Mouse (Mus musculus) common myeloid progenitor, adult 5-6 weeks (primary cell): Measurements from ENCODE around the gene Esr2. TPM values are rescaled to one million over a fixed set of nuclear protein-coding genes. Genes with fewer than 3 reads are reported as not detected.
"Not testable (repeated sequence)": the region's sequence is repeated elsewhere in the genome, so short reads cannot be mapped to it uniquely, and the experiment has no call there.

Source experiments
- ATAC-seq: replicated peaks from 2 replicates; pipeline ENCODE4 v1.8.0; 2016; ENCODE audit warnings: low read depth, mild to moderate bottlenecking, moderate TSS enrichment, inconsistent platforms; ENCODE audit not compliant: poor library complexity, severe bottlenecking
- total RNA-seq: library from RNA; stranded (forward); fragments of 200-1000, 187-1606 nt; gene quantifications from 2 replicates; pipeline ENCODE4 v1.2.3, GENCODE M21; 2017

Gene Esr2
- total RNA-seq, 1 experiment from 2014 or later, result not detected

DNA sequence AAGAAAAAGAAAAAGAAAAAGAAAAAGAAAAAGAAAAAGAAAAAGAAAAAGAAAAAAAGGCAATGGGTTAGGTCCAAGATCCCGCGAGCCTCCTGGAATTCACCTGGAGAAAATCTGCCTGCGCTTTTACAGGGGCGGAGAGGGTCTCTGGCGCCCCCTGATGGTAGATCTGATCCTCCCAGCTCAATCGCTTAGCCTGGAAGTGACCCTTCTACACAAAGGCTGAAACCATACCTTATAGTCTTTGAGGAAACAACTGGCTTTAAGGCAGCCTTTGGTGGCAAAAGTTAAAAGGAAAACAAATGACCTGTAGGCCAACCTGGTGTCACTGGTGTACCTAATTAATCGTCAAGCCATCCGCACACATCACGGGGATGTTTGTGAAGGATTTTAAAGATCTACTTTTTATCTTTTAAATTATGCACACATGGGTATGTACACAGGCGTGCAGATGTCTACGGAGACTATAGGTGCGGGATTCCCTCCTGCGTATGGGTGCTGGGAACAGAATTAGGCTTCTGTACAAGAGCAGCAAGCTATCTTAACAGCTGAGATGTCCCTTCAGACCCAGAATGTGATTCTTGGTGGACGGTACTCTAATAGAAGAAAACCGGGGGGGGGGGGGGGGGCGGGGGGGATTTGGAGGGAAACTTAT, 932 bp upstream of the Esr2 start:
- ATAC-seq, result peak; percentile 72

DNA sequence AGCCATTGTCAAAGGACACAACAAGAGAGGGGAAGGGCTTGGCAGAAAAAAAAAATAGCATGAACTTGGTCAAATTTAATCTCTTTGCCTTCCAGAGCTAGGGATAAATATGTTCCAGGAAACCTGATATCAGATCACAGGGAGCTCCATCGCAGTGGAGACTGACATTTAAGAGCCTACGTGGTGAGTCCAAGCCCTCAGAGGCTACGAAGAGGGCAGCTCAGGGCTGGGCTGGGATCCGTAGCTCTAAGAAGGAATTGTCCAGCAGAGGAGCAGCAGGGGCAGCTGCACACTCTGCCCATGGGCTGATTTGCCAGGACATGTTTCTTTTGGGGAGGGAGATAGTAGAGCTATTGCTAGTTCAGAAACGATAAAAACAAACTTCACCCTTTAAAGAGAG, 11.4 kb downstream of the Esr2 start:
- ATAC-seq, result no peak

DNA sequence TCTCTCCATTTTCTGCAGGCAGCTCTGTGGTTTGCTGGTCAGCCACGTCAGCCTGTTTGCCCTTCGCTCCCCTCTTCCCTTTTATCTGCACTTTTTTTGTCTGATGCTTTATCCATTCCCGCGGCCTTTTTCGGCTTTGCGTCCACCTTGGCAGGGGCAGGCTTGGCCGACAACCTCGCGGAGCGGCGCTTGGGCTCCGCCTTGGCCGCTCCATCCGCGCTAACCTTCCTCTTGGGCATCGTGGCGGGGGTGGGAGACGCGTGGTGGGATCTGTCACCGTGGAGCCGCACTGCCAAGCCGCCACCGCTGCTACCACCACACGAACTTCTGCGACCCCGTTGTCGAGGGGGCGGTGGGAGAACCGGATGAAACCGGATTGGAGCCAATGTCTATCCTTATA, 24.7 kb downstream of the Esr2 start:
- 0 out of 2 replicates have a peak, but pooled peaks have one; percentile 36 for ATAC-seq

- ATAC-seq, result no peak
These were observed 40.4 kb downstream of the Esr2 start for GRCm38 (mm10) chr12:76136701-76137100.

- ATAC-seq, result not testable (repeated sequence)
These were observed 44.0 kb downstream of the Esr2 start for GRCm38 (mm10) chr12:76133081-76133480.

- no peak for ATAC-seq
These were observed 44.5 kb downstream of the Esr2 start for GRCm38 (mm10) chr12:76132591-76132990.

DNA sequence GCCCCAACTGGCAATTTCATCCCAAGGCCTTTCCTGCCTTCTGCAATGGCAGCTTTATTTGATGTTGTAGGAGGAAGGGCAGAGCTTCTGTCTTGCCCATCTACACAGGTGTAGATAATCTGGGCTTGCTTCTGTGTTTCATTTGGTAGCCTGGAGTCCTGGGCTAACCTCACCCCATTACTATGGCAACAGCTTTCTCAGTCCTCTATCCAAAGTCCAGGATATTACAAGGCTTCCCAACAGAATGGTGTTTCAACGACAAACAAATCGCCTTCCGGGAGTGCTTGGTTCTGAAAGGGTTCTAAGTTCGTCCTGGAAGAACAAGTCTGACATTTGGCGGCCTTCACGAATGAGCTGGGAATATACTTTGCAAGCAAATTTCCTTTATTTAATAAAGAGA, 46.2 kb downstream of the Esr2 start:
- ATAC-seq, result no peak

DNA sequence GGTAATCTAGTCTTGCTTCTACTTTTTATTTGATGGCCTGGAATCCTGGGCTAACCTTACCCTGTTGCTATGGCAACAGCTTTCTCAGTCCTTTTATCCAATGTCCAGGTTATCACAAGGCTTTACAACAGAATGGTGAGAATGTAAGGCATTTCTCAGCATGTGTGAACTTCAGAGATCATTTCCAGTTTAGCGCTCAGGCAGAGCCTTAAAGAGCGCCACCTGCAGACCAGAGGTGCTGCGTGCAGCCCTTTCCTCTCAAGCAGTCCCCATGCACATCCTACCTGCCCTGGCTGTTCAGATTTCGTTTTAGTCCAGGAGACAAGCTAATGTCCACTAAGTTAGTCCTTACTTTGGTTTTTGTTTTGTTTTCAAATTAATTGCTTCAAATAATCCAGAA, 46.8 kb downstream of the Esr2 start:
- ATAC-seq, result peak; percentile 66

GRCm38 (mm10) chr12:76128831-76129230, 48.2 kb downstream of the Esr2 start:
- no peak for ATAC-seq

- no peak for ATAC-seq
These were observed 48.8 kb downstream of the Esr2 start for GRCm38 (mm10) chr12:76128306-76128705.

GRCm38 (mm10) chr12:76123223-76123622, 53.8 kb downstream of the Esr2 start:
- ATAC-seq, result no peak

DNA sequence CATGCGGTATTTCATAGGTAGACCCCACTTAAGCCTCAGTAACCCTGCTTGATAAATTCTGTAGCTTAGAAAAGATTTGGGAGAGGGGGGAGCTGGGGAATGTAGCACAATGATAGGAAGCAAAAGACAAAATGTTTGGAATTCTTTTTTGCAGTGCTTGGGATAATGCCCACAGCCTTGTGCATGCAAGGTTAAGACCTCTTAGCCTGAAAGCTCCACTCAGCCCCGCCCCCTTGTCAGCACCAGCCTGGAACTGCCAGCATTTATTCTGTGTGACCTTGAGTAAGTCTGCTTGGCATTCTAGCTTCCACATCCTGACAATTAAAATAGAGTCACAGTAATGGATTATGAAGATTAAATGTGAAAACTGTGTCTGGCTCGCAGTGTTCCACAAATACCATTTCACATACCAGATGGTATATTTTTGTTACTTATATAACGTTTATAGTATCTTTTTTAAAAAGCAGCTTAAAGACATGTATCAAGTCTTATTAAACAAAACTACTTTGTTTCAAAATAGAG, 59.4 kb downstream of the Esr2 start:
- ATAC-seq, result no peak

GRCm38 (mm10) chr12:76116577-76116976, 60.5 kb downstream of the Esr2 start:
- no peak for ATAC-seq

GRCm38 (mm10) chr12:76111046-76111445, 66.0 kb downstream of the Esr2 start:
- ATAC-seq, result no peak

DNA sequence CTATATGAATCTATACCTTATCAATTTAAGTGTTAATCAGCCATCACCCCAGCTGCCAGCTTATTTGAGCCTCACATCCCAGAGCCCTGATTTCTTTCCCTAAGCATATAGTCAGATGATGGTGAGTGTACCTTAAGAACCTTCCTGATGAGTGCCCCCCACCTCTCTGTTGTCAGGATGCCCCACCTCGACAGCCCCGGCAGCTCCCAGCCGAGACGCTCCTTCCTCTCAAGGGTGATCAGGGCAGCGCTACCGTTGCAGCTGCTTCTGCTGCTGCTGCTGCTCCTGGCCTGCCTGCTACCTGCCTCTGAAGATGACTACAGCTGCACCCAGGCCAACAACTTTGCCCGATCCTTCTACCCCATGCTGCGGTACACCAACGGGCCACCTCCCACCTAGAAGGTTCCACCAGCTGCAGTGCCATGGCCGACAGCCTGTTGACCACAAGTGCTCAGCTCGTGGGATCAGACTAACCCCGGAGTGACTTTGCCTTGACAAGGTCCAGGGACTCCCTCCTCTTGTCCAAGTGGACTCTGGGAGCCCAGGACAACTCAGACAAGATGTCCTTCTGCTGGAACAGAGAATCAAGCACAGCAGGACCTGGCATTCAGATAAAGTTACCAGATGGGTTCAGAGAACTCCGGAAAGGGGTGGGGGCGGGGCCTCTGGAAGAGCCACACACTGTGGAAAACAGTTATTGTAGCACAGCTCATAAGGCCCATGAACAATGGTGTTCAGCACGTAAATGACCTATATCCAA, 67.2 kb downstream of the Esr2 start:
- ATAC-seq, result no peak

- ATAC-seq, result no peak
These were observed 72.3 kb downstream of the Esr2 start for GRCm38 (mm10) chr12:76104596-76105351.

DNA sequence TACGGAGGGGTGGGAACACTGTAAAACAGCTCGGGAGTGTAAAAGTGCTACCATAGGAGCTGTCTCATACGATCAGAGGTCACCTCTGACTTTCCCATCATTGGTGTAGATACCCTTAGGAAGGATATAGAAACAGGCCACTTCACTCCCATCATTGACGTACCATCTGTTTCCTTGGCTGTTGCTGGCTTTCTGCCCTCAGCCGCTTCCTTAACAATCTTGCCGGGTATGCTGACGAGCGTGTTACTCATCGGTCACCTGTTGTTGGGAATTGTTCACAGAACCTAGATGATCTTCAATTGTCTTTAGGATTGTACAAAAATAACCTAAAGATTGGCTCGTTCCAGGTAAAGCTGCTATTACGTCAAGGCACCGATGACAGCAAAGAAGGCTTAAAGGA, 74.4 kb downstream of the Esr2 start:
- no peak for ATAC-seq

GRCm38 (mm10) chr12:76095117-76096035, 81.7 kb downstream of the Esr2 start:
- no peak for ATAC-seq
